Mouse (Mus musculus): Measurements from ENCODE around the gene Avpr1b. TPM values are rescaled to one million over a fixed set of nuclear protein-coding genes. Genes with fewer than 3 reads are reported as not detected.

Avpr1b gene
- total and polyA plus RNA-seq, 2 experiments from 2014 or later, result not detected

DNA sequence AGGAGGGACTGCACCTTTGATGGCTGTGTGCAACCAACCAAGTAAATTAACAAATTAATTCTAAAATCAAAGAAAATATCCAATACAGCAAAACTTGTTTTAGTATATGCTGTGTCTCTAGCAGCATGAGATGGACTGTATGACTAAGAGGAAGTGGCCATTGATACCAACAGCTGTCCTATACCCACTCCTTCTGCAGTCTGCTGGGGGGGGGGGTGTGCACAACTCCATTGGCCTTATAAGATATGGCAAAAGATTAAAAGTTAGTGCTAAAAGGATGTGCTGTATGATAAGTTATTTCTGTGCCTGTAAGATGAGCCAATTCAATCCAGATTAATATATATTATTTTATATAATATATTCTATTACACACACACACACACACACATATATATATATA, 35.5 kb downstream of the Avpr1b start:
- Histone ChIP-seq H3K27ac (no peak overlapping the region), H3K9ac (replicated peaks; ENCODE audit: low read length) (no peak overlapping the region), H3K36me3 (ENCODE audit: insufficient read depth, low read length) (no peaks in the 10 kb centered on the region), H3K27me3 (ENCODE audit: insufficient read depth, low read length) (no peaks in the 10 kb centered on the region), H3K4me2 (ENCODE audit: low read depth, low read length) (no peak overlapping the region), H3K4me3 (ENCODE audit: low read length) (no peak overlapping the region), H3K4me1 (ENCODE audit: insufficient read depth, low read length) (no peaks in the 10 kb centered on the region), H3K9me3 (ENCODE audit: low read length) (no peaks in the 10 kb centered on the region)
- TF ChIP-seq CTCF (IDR thresholded peaks at IDR 0.05; ENCODE audit: low read depth), result no peak
- ATAC-seq (no peak), DNase-seq (ENCODE audit: low spot score) (no peak)

DNA sequence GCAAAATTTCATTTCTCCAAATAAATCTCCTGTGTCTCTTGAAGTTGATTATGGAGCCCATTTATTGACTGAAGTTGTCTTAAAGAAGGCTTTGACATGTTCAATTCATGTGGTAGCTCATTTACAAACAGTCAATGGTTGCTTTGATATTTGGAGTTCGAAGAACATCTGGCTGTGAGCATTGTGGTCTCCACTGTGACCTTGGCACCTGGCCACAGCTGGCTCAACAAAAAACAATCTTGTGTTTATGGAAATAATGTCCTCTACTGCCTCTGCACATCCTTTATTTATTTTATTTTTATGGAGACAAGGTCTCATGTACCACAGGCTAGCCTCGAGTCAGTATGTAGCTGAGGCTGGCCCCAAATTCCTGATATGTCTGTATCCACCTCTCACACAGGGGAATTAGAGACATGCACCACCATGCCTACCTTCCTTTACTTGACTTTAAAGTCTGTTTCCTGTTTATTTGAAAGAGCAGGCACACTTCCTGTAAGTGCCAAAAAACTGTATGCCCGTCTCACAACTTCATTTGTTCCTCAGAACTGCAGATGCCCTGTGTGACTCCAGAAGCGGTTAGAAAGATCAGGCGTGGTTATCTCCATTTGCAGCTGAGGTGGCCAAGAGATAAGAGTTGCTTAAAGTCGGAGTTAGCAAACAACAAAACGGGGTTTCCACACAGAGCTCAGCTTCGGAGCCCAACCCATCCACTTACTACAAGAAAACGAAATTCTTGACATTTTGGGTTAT, 38.9 kb downstream of the Avpr1b start, which contains the start of gene Ctse:
TSS of gene Ctse (plus strand) at position 516 of the 750 bp plus-strand sequence.
- Histone ChIP-seq H3K4me1 (ENCODE audit: insufficient read depth, low read length) (no peaks in the 10 kb centered on the region), H3K4me3 (ENCODE audit: low read length) (no peak within 1 kb of the TSS), H3K9ac (replicated peaks; ENCODE audit: low read length) (no peak within 1 kb of the TSS), H3K9me3 (ENCODE audit: low read length) (no peaks in the 10 kb centered on the region), H3K4me2 (ENCODE audit: low read depth, low read length) (no peak within 1 kb of the TSS), H3K27ac (no peak within 1 kb of the TSS), H3K27me3 (ENCODE audit: insufficient read depth, low read length) (no peaks in the 10 kb centered on the region), H3K36me3 (ENCODE audit: insufficient read depth, low read length) (no peaks in the 10 kb centered on the region)
- WGBS, result 86% methylated on average over 9 of the region's 9 CpGs
- TF ChIP-seq CTCF (IDR thresholded peaks at IDR 0.05; ENCODE audit: low read depth), result no peak
- ATAC-seq (no peak), DNase-seq (ENCODE audit: low spot score) (no peak)

DNA sequence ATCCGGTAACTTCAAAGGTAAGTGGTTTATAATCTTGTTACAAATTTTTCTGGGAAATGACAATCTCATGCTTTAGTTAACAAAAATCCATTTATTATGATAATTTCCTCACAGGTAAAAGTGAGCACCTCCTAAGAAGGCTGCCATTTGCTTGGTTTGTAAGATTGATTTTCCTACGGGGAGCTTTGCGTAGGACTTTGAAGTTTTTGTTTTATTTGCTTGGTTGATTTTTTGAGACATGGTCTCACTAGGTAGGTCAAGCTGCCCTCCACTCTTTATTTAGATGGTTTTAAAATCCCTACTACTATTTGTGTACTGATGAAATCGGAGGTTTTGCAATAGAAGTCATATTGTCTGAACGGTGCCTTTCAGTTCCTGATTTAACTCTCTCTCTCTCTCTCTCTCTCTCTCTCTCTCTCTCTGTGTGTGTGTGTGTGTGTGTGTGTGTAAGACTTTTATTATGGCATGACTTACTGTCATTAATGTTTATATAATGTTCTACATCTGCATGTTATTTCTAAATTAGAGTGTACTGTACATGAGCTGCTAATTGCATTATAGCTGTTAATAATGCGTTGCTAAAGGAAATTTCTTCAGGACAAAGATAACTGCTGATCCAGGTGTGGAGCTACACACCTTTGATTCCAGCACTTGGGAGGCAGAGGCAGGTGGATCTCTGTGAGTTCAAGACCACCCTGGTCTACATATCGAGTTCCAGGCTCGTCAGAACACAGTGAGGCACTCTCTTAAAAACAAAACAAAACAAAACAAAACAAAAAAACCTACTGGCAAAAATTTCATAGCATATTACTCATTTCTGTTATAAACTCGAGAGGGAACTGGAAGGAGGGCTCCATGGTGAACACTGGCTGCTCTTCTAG, 39.7 kb downstream of the Avpr1b start:
- ATAC-seq, result no peak
- 87% methylated on average over 9 of the region's 9 CpGs for WGBS
- no peak for DNase-seq (ENCODE audit: low spot score)
- H3K4me1 ChIP-seq (ENCODE audit: insufficient read depth, low read length), result no peaks in the 10 kb centered on the region
- H3K4me2 ChIP-seq (ENCODE audit: low read depth, low read length), result no peak overlapping the region
- no peaks in the 10 kb centered on the region for H3K9me3 ChIP-seq (ENCODE audit: low read length)
- H3K36me3 ChIP-seq (ENCODE audit: insufficient read depth, low read length), result no peaks in the 10 kb centered on the region
- no peak overlapping the region for H3K4me3 ChIP-seq (ENCODE audit: low read length)
- no peaks in the 10 kb centered on the region for H3K27me3 ChIP-seq (ENCODE audit: insufficient read depth, low read length)
- no peak for TF ChIP-seq CTCF (IDR thresholded peaks at IDR 0.05; ENCODE audit: low read depth)
- no peak overlapping the region for H3K27ac ChIP-seq
- H3K9ac ChIP-seq (replicated peaks; ENCODE audit: low read length), result no peak overlapping the region

DNA sequence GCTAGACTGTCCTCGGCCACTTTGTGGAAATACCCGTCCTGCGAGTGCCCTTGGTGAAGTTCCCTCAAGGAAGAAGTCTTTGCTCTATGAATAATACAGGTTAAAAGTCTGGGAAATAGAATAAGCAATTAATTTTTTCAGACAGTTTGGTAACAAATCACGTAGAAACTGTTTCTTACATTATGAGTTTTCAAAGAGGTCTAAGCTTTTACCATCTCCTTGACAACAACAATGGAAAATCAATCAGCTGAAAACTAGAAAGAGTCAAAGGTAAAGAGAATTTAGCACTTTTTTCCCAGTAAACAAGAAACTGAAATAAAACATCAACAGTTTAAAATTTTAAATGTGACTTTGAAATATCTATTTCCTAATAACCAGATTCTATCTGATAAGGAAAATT, 41.0 kb downstream of the Avpr1b start:
- H3K4me2 ChIP-seq (ENCODE audit: low read depth, low read length), result no peak overlapping the region
- 81% methylated on average over 4 of the region's 4 CpGs for WGBS
- no peak overlapping the region for H3K27ac ChIP-seq
- H3K9me3 ChIP-seq (ENCODE audit: low read length), result no peaks in the 10 kb centered on the region
- DNase-seq (ENCODE audit: low spot score) (no peak), ATAC-seq (no peak)
- no peaks in the 10 kb centered on the region for H3K27me3 ChIP-seq (ENCODE audit: insufficient read depth, low read length)
- no peak for TF ChIP-seq CTCF (IDR thresholded peaks at IDR 0.05; ENCODE audit: low read depth)
- H3K9ac ChIP-seq (replicated peaks; ENCODE audit: low read length), result no peak overlapping the region
- no peaks in the 10 kb centered on the region for H3K4me1 ChIP-seq (ENCODE audit: insufficient read depth, low read length)
- H3K36me3 ChIP-seq (ENCODE audit: insufficient read depth, low read length), result no peaks in the 10 kb centered on the region
- H3K4me3 ChIP-seq (ENCODE audit: low read length), result no peak overlapping the region

GRCm38 (mm10) chr1:131641565-131641964, 42.5 kb downstream of the Avpr1b start:
- Histone ChIP-seq H3K36me3 (ENCODE audit: insufficient read depth, low read length) (no peaks in the 10 kb centered on the region), H3K9ac (replicated peaks; ENCODE audit: low read length) (no peak overlapping the region), H3K4me1 (ENCODE audit: insufficient read depth, low read length) (no peaks in the 10 kb centered on the region), H3K4me2 (ENCODE audit: low read depth, low read length) (no peak overlapping the region), H3K4me3 (ENCODE audit: low read length) (no peak overlapping the region), H3K27ac (no peak overlapping the region), H3K27me3 (ENCODE audit: insufficient read depth, low read length) (no peaks in the 10 kb centered on the region), H3K9me3 (ENCODE audit: low read length) (no peaks in the 10 kb centered on the region)
- TF ChIP-seq CTCF (IDR thresholded peaks at IDR 0.05; ENCODE audit: low read depth), result no peak
- DNase-seq (ENCODE audit: low spot score), result no peak
- 94% methylated on average over 13 of the region's 13 CpGs for WGBS
- no peak for ATAC-seq

- Histone ChIP-seq H3K4me1 (ENCODE audit: insufficient read depth, low read length) (no peaks in the 10 kb centered on the region), H3K36me3 (ENCODE audit: insufficient read depth, low read length) (no peaks in the 10 kb centered on the region), H3K4me2 (ENCODE audit: low read depth, low read length) (no peak overlapping the region), H3K4me3 (ENCODE audit: low read length) (no peak overlapping the region), H3K27me3 (ENCODE audit: insufficient read depth, low read length) (no peaks in the 10 kb centered on the region), H3K9ac (replicated peaks; ENCODE audit: low read length) (no peak overlapping the region), H3K27ac (no peak overlapping the region), H3K9me3 (ENCODE audit: low read length) (no peaks in the 10 kb centered on the region)
- 90% methylated on average over 2 of the region's 2 CpGs for WGBS
- ATAC-seq (no peak), DNase-seq (ENCODE audit: low spot score) (no peak)
- TF ChIP-seq CTCF (IDR thresholded peaks at IDR 0.05; ENCODE audit: low read depth), result no peak
These were observed 43.2 kb downstream of the Avpr1b start for GRCm38 (mm10) chr1:131642251-131642650.
